ENCODE assay signal across 14 mouse cellular contexts in genomic region chr1:58743252-58743651, GRCm38 (mm10). TPM values are rescaled to one million over a fixed set of nuclear protein-coding genes. Genes with fewer than 3 reads are reported as not detected.
A peak's percentile ranks its signal among the peaks of the same experiment; 100 is the strongest.
DNase-seq lines count a peak whose midpoint lies in the region; ATAC-seq and TF ChIP-seq lines count a peak whose summit lies in the region.
"Had no signal": no experiment of that assay in that cellular context is flagged by ENCODE, and none has a peak within 500 bp of the region (broad histone marks: within the 10 kb centered on the region; RNA-seq: fewer than 3 reads in every experiment).

No protein-coding gene starts in this region.

- no peak overlapping the region for H3K4me2 ChIP-seq in lung, embryonic 14.5 days
- peak overlapping the region; percentile 20 for H3K4me2 ChIP-seq in liver, embryonic 12.5 days
- H3K4me2 ChIP-seq: embryonic facial prominence, embryonic 12.5 days; kidney, embryonic 15.5 days; midbrain, embryonic 11.5 days had no signal

- no peak overlapping the region for H3K4me3 ChIP-seq in lung, embryonic 14.5 days (ENCODE audit: low read depth, low read length)
- no peak overlapping the region for H3K4me3 ChIP-seq in liver, embryonic 12.5 days
- H3K4me3 ChIP-seq in small intestine, adult 2 months (ENCODE audit: low read depth, low read length) = no peak overlapping the region
- H3K4me3 ChIP-seq in left cerebral cortex, adult 2 months = no peak overlapping the region
- H3K4me3 ChIP-seq: embryonic facial prominence, embryonic 12.5 days; hindbrain, embryonic 10.5 days; kidney, embryonic 15.5 days had no signal

- no peak overlapping the region for H3K27ac ChIP-seq in lung, embryonic 14.5 days (ENCODE audit: low read depth)
- H3K27ac ChIP-seq in liver, embryonic 12.5 days = peak overlapping the region; percentile 57; the same call in 1 of the 2 replicates
- peak overlapping the region; percentile 75 for H3K27ac ChIP-seq in small intestine, adult 2 months (ENCODE audit: insufficient read depth, low read depth, low read length)
- no peak overlapping the region for H3K27ac ChIP-seq in left cerebral cortex, adult 2 months
- H3K27ac ChIP-seq: embryonic facial prominence, embryonic 12.5 days; hindbrain, embryonic 10.5 days; kidney, embryonic 15.5 days had no signal

- H3K36me3 ChIP-seq in lung, embryonic 14.5 days (ENCODE audit: insufficient read depth) = peaks cover 88% of the 10 kb centered on the region
- peaks cover 87% of the 10 kb centered on the region for H3K36me3 ChIP-seq in liver, embryonic 12.5 days
- H3K36me3 ChIP-seq in small intestine, adult 2 months (ENCODE audit: control insufficient read depth, insufficient read depth, low read length) = peaks cover 79% of the 10 kb centered on the region

- intact Hi-C loops in left cerebral cortex, adult 2 months (cut with DNase I) = no loop called here

- no peaks in the 10 kb centered on the region for H3K9me3 ChIP-seq in lung, embryonic 14.5 days (ENCODE audit: low read depth, low read length)
- no peaks in the 10 kb centered on the region for H3K9me3 ChIP-seq in liver, embryonic 12.5 days (replicated peaks)
- H3K9me3 ChIP-seq: embryonic facial prominence, embryonic 12.5 days; hindbrain, embryonic 10.5 days; kidney, embryonic 15.5 days had no signal

- no peak overlapping the region for H3K9ac ChIP-seq in lung, embryonic 14.5 days
- H3K9ac ChIP-seq in liver, embryonic 12.5 days = no peak overlapping the region
- H3K9ac ChIP-seq: embryonic facial prominence, embryonic 12.5 days; forebrain, postnatal 0 days; kidney, embryonic 15.5 days had no signal

- no peaks in the 10 kb centered on the region for H3K4me1 ChIP-seq in lung, embryonic 14.5 days (ENCODE audit: insufficient read depth)
- H3K4me1 ChIP-seq in liver, embryonic 12.5 days = peaks cover 22% of the 10 kb centered on the region
- H3K4me1 ChIP-seq in small intestine, adult 2 months (ENCODE audit: control insufficient read depth, insufficient read depth, insufficient read length, low read length) = peaks cover 11% of the 10 kb centered on the region; the same call in 1 of the 2 replicates
- H3K4me1 ChIP-seq: embryonic facial prominence, embryonic 12.5 days; hindbrain, embryonic 10.5 days; kidney, embryonic 15.5 days had no signal

- TF ChIP-seq CTCF in lung, embryonic 14.5 days (IDR thresholded peaks at IDR 0.05; ENCODE audit: low read depth) = no peak
- TF ChIP-seq CTCF in small intestine, adult 2 months (IDR thresholded peaks at IDR 0.05; ENCODE audit: extremely low read depth, insufficient read length, insufficient replicate concordance, low read depth, low read length) = no peak
- no peak for TF ChIP-seq CTCF in left cerebral cortex, adult 2 months (IDR thresholded peaks at IDR 0.05)

- no peaks in the 10 kb centered on the region for H3K27me3 ChIP-seq in lung, embryonic 14.5 days (ENCODE audit: insufficient read depth, low read length)
- H3K27me3 ChIP-seq in liver, embryonic 12.5 days (replicated peaks) = no peaks in the 10 kb centered on the region
- H3K27me3 ChIP-seq in small intestine, adult 2 months (ENCODE audit: control insufficient read depth, insufficient read depth, low read length) = no peaks in the 10 kb centered on the region
- H3K27me3 ChIP-seq: embryonic facial prominence, embryonic 12.5 days; kidney, embryonic 15.5 days had no signal

- ATAC-seq in lung, embryonic 14.5 days (ENCODE audit: insufficient read depth) = no peak
- peak; percentile 66; the same call in 1 of the 2 replicates for ATAC-seq in liver, embryonic 12.5 days
- ATAC-seq: forebrain, postnatal 0 days had no signal

- no peak for TF ChIP-seq POLR2A in small intestine, adult 2 months (IDR thresholded peaks at IDR 0.05; ENCODE audit: low read depth, low read length)

- WGBS in lung, embryonic 14.5 days = 80% methylated on average over 6 of the region's 6 CpGs
- WGBS in liver, embryonic 12.5 days (ENCODE audit: insufficient replicate concordance) = 32% methylated on average over 6 of the region's 6 CpGs
- WGBS in small intestine, adult 2 months = 80% methylated on average over 6 of the region's 6 CpGs

- DNase-seq in lung, embryonic 14.5 days = peak; percentile 14
- DNase-seq in lung, postnatal 14 days = no peak
- peak; percentile 23 for DNase-seq in brain, adult 2 months (ENCODE audit: low read depth, low spot score)
- no peak for DNase-seq in spleen, postnatal 14 days (ENCODE audit: low spot score in 2 of 2)
- DNase-seq in left cerebral cortex, adult 2 months (ENCODE audit: extremely low spot score in 1 of 2, low spot score in 2 of 2) = no peak
- DNase-seq: forebrain, postnatal 0 days; thymus, postnatal 4 days had no signal

RNA-seq across cellular contexts. Expression of gene Cflar, which starts 31.9 kb away (rescaled TPM):
- 35.3 and 35.9 TPM in 2 replicates for polyA plus RNA-seq in lung, embryonic 14.5 days (2014; fragmentation: Nextera tagmentation; extraction: Ambion mirVana)
- polyA plus RNA-seq in liver, embryonic 12.5 days (2016; fragmentation: Nextera tagmentation; extraction: Ambion mirVana) = 17.1 and 19.0 TPM in 2 replicates
- polyA plus RNA-seq in small intestine, adult 2 months (2012; rRNA removed) = 9.8 and 29.5 TPM in 2 replicates
- total RNA-seq in left cerebral cortex, adult 2 months (2021) = 10 to 100 TPM; 25.1 to 30.1 TPM

RNA-seq across cellular contexts. Expression of gene Als2cr12, which starts 47.5 kb away (rescaled TPM):
- not detected in 2 replicates for polyA plus RNA-seq in lung, embryonic 14.5 days (2014; fragmentation: Nextera tagmentation; extraction: Ambion mirVana)
- not detected in 2 replicates for polyA plus RNA-seq in liver, embryonic 12.5 days (2016; fragmentation: Nextera tagmentation; extraction: Ambion mirVana)
- polyA plus RNA-seq in small intestine, adult 2 months (2012; rRNA removed) = 0.06 and 0.47 TPM in 2 replicates
- total RNA-seq in left cerebral cortex, adult 2 months (2021) = not detected
- total RNA-seq: forebrain, postnatal 0 days; left cerebral cortex, postnatal 14 days had no signal
- polyA plus RNA-seq: embryonic facial prominence, embryonic 12.5 days; hindbrain, embryonic 10.5 days; kidney, embryonic 15.5 days; midbrain, embryonic 11.5 days had no signal

RNA-seq across cellular contexts. Expression of gene Casp8, which starts 51.9 kb away (rescaled TPM):
- polyA plus RNA-seq in lung, embryonic 14.5 days (2014; fragmentation: Nextera tagmentation; extraction: Ambion mirVana) = 48.9 and 50.4 TPM in 2 replicates
- 19.9 and 20.7 TPM in 2 replicates for polyA plus RNA-seq in liver, embryonic 12.5 days (2016; fragmentation: Nextera tagmentation; extraction: Ambion mirVana)
- polyA plus RNA-seq in small intestine, adult 2 months (2012; rRNA removed) = 4.1 and 9.4 TPM in 2 replicates
- 1 to 10 TPM; 1.8 to 2.9 TPM for total RNA-seq in left cerebral cortex, adult 2 months (2021)

Comparison
In these comparisons a context has a peak if more than half of its experiments do, and no peak if none do; other contexts are left out.
1. DNase-seq: peak in lung, embryonic 14.5 days (single experiment) and brain, adult 2 months (single experiment); none in lung, postnatal 14 days (single experiment), spleen, postnatal 14 days (0 of 2) and left cerebral cortex, adult 2 months (0 of 2).
2. H3K27ac ChIP-seq: peak in liver, embryonic 12.5 days (single experiment) and small intestine, adult 2 months (single experiment); none in lung, embryonic 14.5 days (single experiment) and left cerebral cortex, adult 2 months (single experiment).